Mouse (Mus musculus) lung, adult 18-20 months (tissue): ENCODE results near the gene Gm21708.
"Not testable (repeated sequence)": the region's sequence is repeated elsewhere in the genome, so short reads cannot be mapped to it uniquely, and the experiment has no call there.

ENCODE experiments used
- DNase-seq, 2 experiments: peaks; one replicate each; pipeline ENCODE4 v3.0.0; 2022; ENCODE audit warnings: mixed read lengths in 2 of 2

The Gm21708 gene

DNA sequence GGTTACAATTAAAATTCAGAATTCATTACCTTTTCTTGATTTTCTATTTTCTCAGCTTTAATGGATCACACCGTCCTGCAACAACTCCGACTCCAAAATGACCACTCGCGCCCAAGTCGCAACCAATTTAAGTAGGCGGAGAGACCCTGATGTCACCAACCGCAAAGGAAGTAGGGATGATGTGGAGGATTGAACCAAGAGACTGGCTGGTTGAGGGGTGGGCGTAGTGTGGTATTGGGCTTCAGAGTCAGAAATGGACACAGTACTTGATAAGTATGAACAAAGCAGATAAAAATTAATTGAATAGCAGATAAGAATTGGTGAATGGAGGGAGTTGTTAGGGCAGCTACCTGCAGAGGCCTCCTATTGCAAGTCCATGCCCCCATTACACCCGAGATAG, at the start of gene Gm21708, which contains the start of gene Gm21704:
Gene Gm21708, minus strand, starts transcription at position 101 of the 400 bp plus-strand sequence.
Gene Gm21704, minus strand, starts transcription at position 101 of the 400 bp plus-strand sequence.
- not testable (repeated sequence) for DNase-seq
